Mouse (Mus musculus): ENCODE measurements around the gene Prkca. TPM values are rescaled to one million over a fixed set of nuclear protein-coding genes. Genes with fewer than 3 reads are reported as not detected.

Gene Prkca
- total RNA-seq, 2 experiments from 2014 or later = 166 to 177 TPM

- DNase-seq (ENCODE audit: low spot score in 2 of 2) = peak; percentile 31 to 59
- intact Hi-C loops (cut with DNase I) = loop anchor here (5.0 to 10.0 kb wide), 3 partner anchors 121 to 308 kb away; no protein-coding TSS in a partner anchor
These were observed 653 bp downstream of the Prkca start, which contains the start of gene Apoh for GRCm38 (mm10) chr11:108342781-108343768. TSS of gene Apoh (plus strand) at chr11:108343354.

DNA sequence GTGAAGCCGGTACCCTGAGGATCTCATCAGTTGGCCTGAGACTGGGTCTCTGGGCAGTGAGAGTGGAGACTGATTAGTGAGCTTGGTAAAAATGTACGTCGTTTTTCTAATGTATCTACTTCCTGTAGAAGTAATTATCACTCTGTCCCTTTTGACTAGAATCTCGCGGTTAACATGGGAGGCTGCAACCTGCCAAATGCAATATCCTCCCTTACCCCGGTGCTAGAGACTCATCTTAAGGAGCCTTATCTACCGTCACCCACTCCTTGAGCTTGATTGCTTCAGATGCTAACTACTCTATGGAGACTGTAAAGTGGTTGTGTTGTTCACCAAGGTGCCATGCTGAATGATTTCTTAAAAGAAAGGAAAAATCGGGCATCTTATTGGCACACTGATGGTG is 1.9 kb downstream of the Prkca start:
- DNase-seq (ENCODE audit: low spot score in 2 of 2) = no peak
- intact Hi-C loops (cut with DNase I) = loop anchor here (5.0 to 10.0 kb wide), 3 partner anchors 119 to 307 kb away; no protein-coding TSS in a partner anchor

GRCm38 (mm10) chr11:108340293-108340692 is 3.4 kb downstream of the Prkca start:
- intact Hi-C loops (cut with DNase I) = loop anchor here (5.0 to 10.0 kb wide), 3 partner anchors 118 to 305 kb away; no protein-coding TSS in a partner anchor
- DNase-seq (ENCODE audit: low spot score in 2 of 2) = no peak

DNA sequence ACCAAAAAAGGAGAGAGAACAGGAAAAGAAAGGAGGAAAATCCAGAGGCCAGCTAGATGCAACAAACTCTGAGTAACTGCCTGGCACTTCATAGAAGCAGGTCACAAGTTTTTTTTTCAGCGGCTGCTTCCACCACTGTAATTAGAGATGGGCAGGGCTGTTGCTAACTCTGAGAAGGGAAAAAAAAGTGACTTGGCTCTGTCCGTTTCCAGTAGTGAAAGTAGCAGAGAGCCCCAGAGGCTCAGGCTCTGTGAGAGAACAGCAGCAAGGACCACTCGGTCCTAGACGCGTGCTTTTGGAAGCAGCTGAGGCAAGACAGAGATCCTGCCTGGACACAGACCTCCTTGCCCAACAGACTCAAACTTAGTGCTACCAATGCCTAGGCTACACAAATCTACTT is 7.3 kb downstream of the Prkca start:
- no peak for DNase-seq (ENCODE audit: low spot score in 2 of 2)
- intact Hi-C loops (cut with DNase I) = no loop called here

GRCm38 (mm10) chr11:108335536-108335935 is 8.2 kb downstream of the Prkca start:
- no peak for DNase-seq (ENCODE audit: low spot score in 2 of 2)
- intact Hi-C loops (cut with DNase I) = no loop called here

GRCm38 (mm10) chr11:108334658-108335057 is 9.1 kb downstream of the Prkca start:
- intact Hi-C loops (cut with DNase I) = no loop called here
- DNase-seq (ENCODE audit: low spot score in 2 of 2) = no peak

DNA sequence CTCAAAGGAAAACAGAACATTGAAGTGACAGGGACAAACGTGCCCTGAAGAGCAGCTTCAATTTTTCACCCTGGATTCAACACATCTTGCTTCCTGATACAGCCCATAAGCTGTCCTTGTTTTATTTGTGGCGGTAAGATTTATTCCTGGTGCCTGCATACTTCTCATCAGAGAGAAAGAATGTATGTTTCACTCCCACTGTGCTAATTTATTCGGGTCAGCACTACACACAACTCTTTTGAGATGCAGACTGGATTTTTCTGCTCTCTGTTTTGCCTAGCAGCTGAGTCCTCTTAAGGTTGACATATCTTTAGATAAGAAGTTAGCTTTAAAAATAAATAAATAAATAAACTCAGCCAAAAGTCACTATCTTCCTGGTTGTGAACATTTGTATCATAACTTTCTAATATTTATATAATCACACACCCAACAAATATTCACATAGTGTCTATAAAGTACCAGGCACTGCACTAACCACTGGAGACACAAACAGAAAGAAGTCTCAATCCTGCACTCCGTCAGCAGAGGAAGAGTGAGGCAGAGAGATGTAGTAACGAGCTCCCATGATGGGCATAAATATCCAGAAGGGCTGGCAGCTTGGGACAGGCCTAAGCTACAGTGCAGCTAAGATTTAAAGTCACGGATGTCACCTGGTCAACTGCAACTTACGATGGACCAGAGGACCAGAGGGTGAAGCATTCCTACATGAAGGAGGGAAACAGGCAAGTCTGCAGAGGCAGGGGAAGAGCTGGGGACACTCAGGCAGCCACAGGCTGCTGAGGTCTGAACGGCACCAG is 9.9 kb downstream of the Prkca start:
- DNase-seq (ENCODE audit: low spot score in 2 of 2) = no peak
- intact Hi-C loops (cut with DNase I) = no loop called here

DNA sequence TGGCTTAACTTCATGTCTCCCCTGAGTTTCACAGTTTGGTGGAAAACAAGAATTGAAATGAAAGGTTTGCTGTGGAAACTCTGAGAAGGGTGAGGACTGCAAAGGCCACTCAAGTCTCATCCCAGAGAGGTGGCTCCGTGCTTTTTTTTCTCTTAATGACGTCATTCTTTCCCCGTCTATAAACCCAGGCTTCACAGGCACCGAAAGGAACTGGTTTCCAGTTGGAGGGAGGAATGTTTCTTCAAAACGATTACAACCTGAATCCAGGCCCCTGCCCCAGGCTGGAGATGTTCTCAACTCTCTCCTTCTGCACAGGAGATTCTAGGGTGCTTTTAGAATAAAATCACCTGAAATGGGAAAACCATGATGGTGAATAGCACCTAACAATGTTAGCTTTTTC is 10.7 kb downstream of the Prkca start:
- no peak for DNase-seq (ENCODE audit: low spot score in 2 of 2)
- intact Hi-C loops (cut with DNase I) = no loop called here

- intact Hi-C loops (cut with DNase I) = no loop called here
- no peak for DNase-seq (ENCODE audit: low spot score in 2 of 2)
These were observed 12.9 kb downstream of the Prkca start for GRCm38 (mm10) chr11:108330818-108331217.

- intact Hi-C loops (cut with DNase I) = no loop called here
- no peak for DNase-seq (ENCODE audit: low spot score in 2 of 2)
These were observed 17.8 kb downstream of the Prkca start for GRCm38 (mm10) chr11:108325943-108326342.

DNA sequence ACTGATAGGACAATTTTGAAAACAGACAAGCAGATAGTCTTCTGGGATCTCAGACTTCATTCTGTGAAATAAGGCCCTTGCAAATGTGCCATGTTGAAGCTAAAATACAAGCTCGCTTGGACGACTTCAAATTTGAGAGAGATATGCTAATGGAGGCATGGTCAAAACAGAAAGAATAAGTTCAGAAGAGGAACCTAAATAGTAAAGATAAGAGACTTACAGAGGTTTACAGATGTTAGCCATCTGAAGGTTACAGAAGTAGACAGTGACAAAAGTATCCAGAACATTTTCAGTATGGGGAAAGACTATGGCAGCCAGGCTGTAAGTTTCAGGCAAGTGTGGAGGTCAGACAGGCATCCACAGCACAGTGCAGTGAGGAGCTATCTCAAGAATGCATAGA is 21.6 kb downstream of the Prkca start:
- no peak for DNase-seq (ENCODE audit: low spot score in 2 of 2)
- intact Hi-C loops (cut with DNase I) = no loop called here

- intact Hi-C loops (cut with DNase I) = no loop called here
These were observed 23.2 kb downstream of the Prkca start for GRCm38 (mm10) chr11:108320561-108320960.

GRCm38 (mm10) chr11:108319162-108319561 is 24.6 kb downstream of the Prkca start:
- no peak for DNase-seq (ENCODE audit: low spot score in 2 of 2)
- intact Hi-C loops (cut with DNase I) = no loop called here

More at GRCm38 (mm10) chr11:108320561-108320960, 23.2 kb downstream of the Prkca start:
- DNase-seq (ENCODE audit: low spot score in 2 of 2) = no peak

GRCm38 (mm10) chr11:108317878-108318277 is 25.9 kb downstream of the Prkca start:
- intact Hi-C loops (cut with DNase I) = no loop called here
- no peak for DNase-seq (ENCODE audit: low spot score in 2 of 2)

- intact Hi-C loops (cut with DNase I) = no loop called here
- no peak for DNase-seq (ENCODE audit: low spot score in 2 of 2)
These were observed 28.0 kb downstream of the Prkca start for GRCm38 (mm10) chr11:108315736-108316135.

DNA sequence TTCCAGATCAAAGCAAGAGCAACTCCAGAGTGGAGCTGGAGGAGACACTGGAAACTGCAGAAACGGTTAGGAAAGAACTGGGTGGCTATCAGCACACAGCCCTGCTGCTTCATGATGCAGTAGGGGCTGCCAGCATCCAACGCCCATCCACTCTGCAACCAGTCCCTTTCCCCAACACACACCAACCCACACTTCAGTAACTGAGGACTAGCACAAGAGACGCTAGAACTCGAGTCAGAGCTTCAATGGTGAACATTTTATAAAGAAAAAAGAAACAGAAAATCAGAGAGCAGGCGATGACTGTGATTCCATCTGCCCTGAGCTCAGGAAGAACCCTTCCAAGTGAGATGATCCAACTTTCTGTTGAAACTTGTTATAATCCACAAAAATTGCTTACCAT is 31.2 kb downstream of the Prkca start:
- intact Hi-C loops (cut with DNase I) = no loop called here
- no peak for DNase-seq (ENCODE audit: low spot score in 2 of 2)

DNA sequence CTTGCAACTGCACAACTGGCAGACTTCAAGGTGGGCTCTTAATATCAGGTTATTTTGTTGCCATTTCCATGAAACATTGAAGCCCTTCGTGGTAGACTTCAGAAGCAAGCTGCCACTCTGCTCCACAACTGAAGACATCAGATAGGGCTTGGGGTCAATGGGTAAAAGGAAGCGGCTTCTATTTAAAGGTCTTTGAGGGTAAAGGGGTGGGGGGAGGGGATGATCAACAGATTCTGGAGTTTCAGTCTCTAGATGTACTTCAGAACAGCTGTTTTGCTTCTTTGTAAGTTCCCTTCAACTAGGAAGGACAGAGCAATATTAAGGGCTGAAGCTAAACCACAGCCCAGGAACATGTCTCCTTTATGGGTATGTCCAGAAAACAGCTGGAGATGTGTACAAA is 31.8 kb downstream of the Prkca start:
- intact Hi-C loops (cut with DNase I) = no loop called here
- DNase-seq (ENCODE audit: low spot score in 2 of 2) = no peak

DNA sequence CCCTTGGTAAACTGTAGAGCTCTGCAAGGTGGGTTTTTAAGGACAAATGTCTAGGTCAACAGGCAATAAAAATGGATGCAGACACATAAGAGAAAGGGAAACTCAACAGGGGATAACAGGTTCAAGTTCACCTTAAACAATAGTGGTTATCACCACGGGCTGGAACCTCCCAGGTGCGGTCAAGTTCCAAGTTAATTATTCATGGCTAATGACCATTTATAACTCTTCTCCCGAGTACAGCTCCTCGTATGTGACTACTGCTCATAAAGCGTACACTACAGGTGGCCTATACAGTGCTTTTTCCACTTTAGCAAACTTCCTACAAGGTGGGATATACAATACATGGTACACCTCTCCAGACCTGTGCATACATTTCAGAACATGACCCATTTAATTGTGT is 33.9 kb downstream of the Prkca start:
- intact Hi-C loops (cut with DNase I) = no loop called here
- DNase-seq (ENCODE audit: low spot score in 2 of 2) = no peak

DNA sequence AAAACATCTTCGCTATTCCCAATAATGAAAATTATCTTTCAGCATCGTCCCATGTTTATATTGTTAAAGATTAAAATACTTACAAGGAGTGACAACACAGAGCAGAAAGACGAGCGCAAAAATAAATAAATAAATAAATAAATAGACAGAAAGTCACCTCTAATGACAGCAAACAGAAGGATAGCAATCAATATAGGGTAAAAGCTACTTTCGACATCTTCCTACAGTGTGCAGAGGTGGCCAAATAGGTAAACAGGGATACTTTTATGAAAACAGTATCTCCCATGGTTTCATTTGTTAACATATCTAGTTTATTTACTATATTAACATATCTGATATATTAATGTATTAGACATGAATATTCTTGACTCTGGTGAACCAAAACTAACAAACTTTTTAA is 35.5 kb downstream of the Prkca start:
- intact Hi-C loops (cut with DNase I) = no loop called here
- no peak for DNase-seq (ENCODE audit: low spot score in 2 of 2)

DNA sequence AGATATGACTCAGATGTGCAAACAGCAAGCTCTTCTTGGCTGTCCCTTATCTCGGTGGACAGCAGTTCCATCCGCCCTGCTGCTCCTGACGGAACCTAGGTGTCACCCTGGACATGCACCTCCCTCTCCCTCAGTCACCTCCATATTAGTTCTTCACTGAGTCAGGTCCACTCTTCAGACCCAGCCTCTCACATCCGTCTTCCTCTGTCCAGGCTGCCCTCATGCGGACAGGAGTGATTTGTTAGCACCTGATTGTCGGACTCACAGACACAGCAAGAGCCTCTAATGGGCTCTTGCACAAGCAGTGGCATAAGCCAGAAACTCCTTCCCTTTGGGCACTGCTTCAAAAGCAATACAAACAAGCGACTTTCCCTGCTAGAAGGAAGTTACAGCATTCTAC is 36.5 kb downstream of the Prkca start:
- intact Hi-C loops (cut with DNase I) = no loop called here
- DNase-seq (ENCODE audit: low spot score in 2 of 2) = no peak
